Mouse (Mus musculus) CH12.LX (cell line): ENCODE data around the gene Olfml3. TPM values are rescaled to one million over a fixed set of nuclear protein-coding genes. Genes with fewer than 3 reads are reported as not detected.

Source experiments
- DNase-seq: peaks from one replicate; pipeline ENCODE4 v3.0.0-alpha.2; 2013; ENCODE audit errors: extremely low read depth
- H3K27ac ChIP-seq: 2 replicates; pipeline ENCODE4 v1.5.1; 2012; ENCODE audit warnings: low read depth, mild to moderate bottlenecking, control low read depth, moderate library complexity; ENCODE audit not compliant: insufficient read depth
- H3K27me3 ChIP-seq: replicated peaks from 2 replicates; pipeline ENCODE3; 2012; ENCODE audit warnings: inconsistent platforms
- H3K36me3 ChIP-seq, 2 experiments: replicated peaks in 1 of 2; 2 replicates each; pipeline versions ENCODE3 to v1.6.1; 2012; ENCODE audit warnings: inconsistent platforms in 1 of 2, low read length in 1 of 2, mild to moderate bottlenecking in 1 of 2, mixed read lengths in 1 of 2, moderate library complexity in 1 of 2; ENCODE audit not compliant: control insufficient read depth in 1 of 2, insufficient read depth in 1 of 2
- H3K4me1 ChIP-seq, 2 experiments: 2 replicates each; pipeline ENCODE4 v1.6.1; 2012; ENCODE audit warnings: inconsistent platforms in 1 of 2, moderate library complexity in 1 of 2; ENCODE audit not compliant: insufficient read depth in 2 of 2, control insufficient read depth in 1 of 2
- H3K4me2 ChIP-seq: 2 replicates; pipeline ENCODE4 v1.6.1; 2012; ENCODE audit warnings: low read depth, mild to moderate bottlenecking, control low read depth; ENCODE audit not compliant: poor library complexity, insufficient read depth, severe bottlenecking
- H3K4me3 ChIP-seq, 3 experiments: fragments of 150-350 bp in 1 of 3; sonication (generic) in 1 of 3; replicated peaks in 1 of 3; 2 replicates each; pipeline versions ENCODE3 to v1.5.1; 2011 to 2012; ENCODE audit warnings: low read depth in 2 of 3, low read length in 2 of 3, mild to moderate bottlenecking in 2 of 3, moderate library complexity in 2 of 3, control low read depth in 1 of 3, improper control_type of control experiment in 1 of 3, inconsistent platforms in 1 of 3, mixed read lengths in 1 of 3; ENCODE audit not compliant: poor library complexity in 1 of 3
- H3K79me2 ChIP-seq: replicated peaks from 2 replicates; pipeline ENCODE4 v1.6.1; 2012; ENCODE audit warnings: mild to moderate bottlenecking, moderate library complexity; ENCODE audit not compliant: control insufficient read depth, poor library complexity, insufficient read depth, severe bottlenecking; ENCODE audit errors: extremely low read depth
- H3K9ac ChIP-seq: 2 replicates; pipeline ENCODE4 v1.6.1; 2012; ENCODE audit warnings: low read depth, mild to moderate bottlenecking, control low read depth, moderate library complexity; ENCODE audit not compliant: insufficient read depth
- H3K9me3 ChIP-seq: replicated peaks from 2 replicates; pipeline ENCODE3; 2012; ENCODE audit warnings: low read length, inconsistent platforms, mixed read lengths
- BHLHE40 ChIP-seq: IDR thresholded peaks from 2 replicates; pipeline ENCODE4 v1.6.1; 2011; ENCODE audit warnings: mild to moderate bottlenecking, low read depth, low read length, improper control_type of control experiment
- CHD1 ChIP-seq: IDR thresholded peaks from 2 replicates; pipeline ENCODE4 v1.6.1; 2012; ENCODE audit warnings: low read depth, low read length, improper control_type of control experiment, inconsistent platforms
- CHD2 ChIP-seq: IDR thresholded peaks from 2 replicates; pipeline ENCODE4 v1.6.1; 2011; ENCODE audit warnings: low read length, improper control_type of control experiment
- EP300 ChIP-seq: IDR thresholded peaks from 2 replicates; pipeline ENCODE4 v1.6.1; 2011; ENCODE audit warnings: low read length, improper control_type of control experiment
- ETS1 ChIP-seq: conservative IDR thresholded peaks from 2 replicates; pipeline ENCODE4 v1.6.1; 2012; ENCODE audit warnings: low read depth, mild to moderate bottlenecking, inconsistent platforms, low read length, improper control_type of control experiment, moderate library complexity
- GABPA ChIP-seq: IDR thresholded peaks from 2 replicates; pipeline ENCODE4 v1.6.1; 2012; ENCODE audit warnings: low read depth, low read length, improper control_type of control experiment, inconsistent platforms; ENCODE audit not compliant: insufficient replicate concordance
- IRF4 ChIP-seq: IDR thresholded peaks from 2 replicates; pipeline ENCODE4 v1.6.1; 2014; ENCODE audit warnings: low read depth, mild to moderate bottlenecking, inconsistent platforms, low read length, improper control_type of control experiment
- JUN ChIP-seq: IDR thresholded peaks from 2 replicates; pipeline ENCODE4 v1.6.1; 2011; ENCODE audit warnings: low read depth, mild to moderate bottlenecking, low read length, improper control_type of control experiment, moderate library complexity; ENCODE audit not compliant: insufficient read depth
- JUND ChIP-seq: conservative IDR thresholded peaks from 2 replicates; pipeline ENCODE4 v1.6.1; 2011; ENCODE audit warnings: low read depth, low read length, improper control_type of control experiment
- MEF2A ChIP-seq: IDR thresholded peaks from 2 replicates; pipeline ENCODE4 v1.6.1; 2014; ENCODE audit warnings: low read depth, mild to moderate bottlenecking, inconsistent platforms, low read length, improper control_type of control experiment, borderline replicate concordance
- MXI1 ChIP-seq: IDR thresholded peaks from 2 replicates; pipeline ENCODE4 v1.6.1; 2011; ENCODE audit warnings: mild to moderate bottlenecking, low read depth, low read length, improper control_type of control experiment
- MYC ChIP-seq: IDR thresholded peaks from 2 replicates; pipeline ENCODE4 v1.6.1; 2011; ENCODE audit warnings: low read depth, mild to moderate bottlenecking, improper control_type of control experiment, low read length
- NRF1 ChIP-seq: IDR thresholded peaks from 2 replicates; pipeline ENCODE4 v1.6.1; 2014; ENCODE audit warnings: low read depth, mild to moderate bottlenecking, inconsistent platforms, low read length, improper control_type of control experiment, moderate library complexity
- POLR2A ChIP-seq: IDR thresholded peaks from 2 replicates; pipeline ENCODE4 v1.6.1; 2011; ENCODE audit warnings: low read depth, mild to moderate bottlenecking, improper control_type of control experiment, low read length
- SIN3A ChIP-seq: IDR thresholded peaks from 2 replicates; pipeline ENCODE4 v1.6.1; 2012; ENCODE audit warnings: low read length, improper control_type of control experiment, inconsistent platforms
- TCF12 ChIP-seq: IDR thresholded peaks from 2 replicates; pipeline ENCODE4 v1.6.1; 2014; ENCODE audit warnings: low read depth, mild to moderate bottlenecking, inconsistent platforms, low read length, improper control_type of control experiment
- USF2 ChIP-seq: conservative IDR thresholded peaks from 2 replicates; pipeline ENCODE4 v1.6.1; 2011; ENCODE audit warnings: low read depth, low read length, improper control_type of control experiment
- ZMIZ1 ChIP-seq: IDR thresholded peaks from 2 replicates; pipeline ENCODE4 v1.6.1; 2012; ENCODE audit warnings: low read depth, mild to moderate bottlenecking, inconsistent platforms, low read length, improper control_type of control experiment
- ZNF384 ChIP-seq: IDR thresholded peaks from 2 replicates; pipeline ENCODE4 v1.6.1; 2012; ENCODE audit warnings: low read depth, low read length, improper control_type of control experiment, inconsistent platforms
- dilution Hi-C: fragments of 300-500 bp; cut with MboI; formaldehyde crosslinking; loops from 2 replicates; pipeline ENCODE4 v1.14.3; 2020; ENCODE audit warnings: low sequenced_read_pairs; ENCODE audit not compliant: extremely low pct_unique_long_range_greater_than_20kb, extremely low pct_ligation_motif_present
- in situ Hi-C: fragments of 300-500 bp; cut with MboI; formaldehyde crosslinking; loops from 3 replicates; pipeline ENCODE4 v1.14.3; 2019; ENCODE audit warnings: low sequenced_read_pairs, low pct_ligation_motif_present, low pct_unique_long_range_greater_than_20kb, mixed read lengths
- polyA plus RNA-seq: library from polyadenylated mRNA; unstranded; fragments of >175 nt; gene quantifications from 2 replicates; pipeline ENCODE4 v1.2.1, GENCODE M21; 2012; ENCODE audit warnings: low read depth; ENCODE audit not compliant: insufficient read length
- total RNA-seq, 2 experiments: library from RNA; depleted of rRNA; stranded (reverse); fragments of 300-350 nt in 1 of 2; fragments of >200 nt in 1 of 2; gene quantifications; 2 replicates each; pipeline ENCODE4 v1.2.3; 2012 to 2014

The Olfml3 gene
- total and polyA plus RNA-seq, 3 experiments: 14.0 to 33.3 (median 19.7) TPM

GRCm38 (mm10) chr3:103740342-103740741 is 2.5 kb upstream of the Olfml3 start:
- H3K4me1 ChIP-seq: peaks cover 41 to 82% of the 10 kb centered on the region in 2 experiments
- H3K4me2 ChIP-seq: no peak overlapping the region
- TF ChIP-seq MYC (no peak), ZNF384 (no peak), MEF2A (no peak), SIN3A (no peak), NRF1 (no peak)
- in situ Hi-C loops: no loop called here
- dilution Hi-C loops: no loop called here
- peaks cover 6% of the 10 kb centered on the region; the same call in 1 of the 2 replicates for H3K79me2 ChIP-seq
- no peak overlapping the region for H3K9ac ChIP-seq
- H3K36me3 ChIP-seq: peaks cover 22 to 44% of the 10 kb centered on the region in 2 experiments
- H3K27me3 ChIP-seq: no peaks in the 10 kb centered on the region
- H3K4me3 ChIP-seq: peak overlapping the region in 1 of 3 experiments; percentile 1
- no peaks in the 10 kb centered on the region for H3K9me3 ChIP-seq
- peak overlapping the region; percentile 65 for H3K27ac ChIP-seq
- no peak for DNase-seq

GRCm38 (mm10) chr3:103739329-103739728 is 1.5 kb upstream of the Olfml3 start, which contains the start of gene Gm10964:
Gene Gm10964 (plus strand): TSS chr3:103739366.
- H3K79me2 ChIP-seq: peaks cover 6% of the 10 kb centered on the region; the same call in 1 of the 2 replicates
- H3K4me1 ChIP-seq: peaks cover 37 to 82% of the 10 kb centered on the region in 2 experiments
- in situ Hi-C loops: loop anchor here (5.0 to 10.0 kb wide), 2 partner anchors 47 to 305 kb away; no protein-coding TSS in a partner anchor
- H3K36me3 ChIP-seq: peaks cover 14 to 34% of the 10 kb centered on the region in 2 experiments
- DNase-seq: peak; percentile 53
- TF ChIP-seq CHD2: peak; percentile 39; the same call in 1 of the 2 replicates
- no peak for TF ChIP-seq MXI1
- peak; percentile 84 for TF ChIP-seq TCF12
- peak; percentile 97 for TF ChIP-seq MEF2A
- TF ChIP-seq ZMIZ1: no peak
- TF ChIP-seq EP300: peak; percentile 90
- TF ChIP-seq JUN: peak; percentile 66; the same call in 1 of the 2 replicates
- peak; percentile 79 for TF ChIP-seq ETS1
- TF ChIP-seq CHD1: no peak
- TF ChIP-seq USF2: 0 out of 2 replicates have a peak, but pooled peaks have one; percentile 10
- TF ChIP-seq BHLHE40: peak; percentile 87
- no peak for TF ChIP-seq POLR2A
- no peak; the same call in 1 of the 2 replicates for TF ChIP-seq MYC
- TF ChIP-seq NRF1: no peak
- peak; percentile 65 for TF ChIP-seq JUND
- TF ChIP-seq IRF4: peak; percentile 87
- TF ChIP-seq GABPA: no peak
- TF ChIP-seq, all 38 proteins: peak for 10
- Histone ChIP-seq H3K4me3 (peak within 1 kb of the TSS; percentile 55 to 62 (median 61)), H3K27ac (peak within 1 kb of the TSS; percentile 78), H3K9me3 (no peaks in the 10 kb centered on the region), H3K27me3 (no peaks in the 10 kb centered on the region), H3K9ac (peak within 1 kb of the TSS; percentile 56; the same call in 1 of the 2 replicates), H3K4me2 (peak within 1 kb of the TSS; percentile 74)
- dilution Hi-C loops: no loop called here
